Mouse (Mus musculus) stomach, embryonic 14.5 days (tissue): ENCODE measurements around the gene Pard3. TPM values are rescaled to one million over a fixed set of nuclear protein-coding genes. Genes with fewer than 3 reads are reported as not detected.

Experiments used
- ATAC-seq: fragments of 200-750 bp; cut with Nextera tagmentation; 2 replicates; pipeline ENCODE4 v1.8.0; 2017; ENCODE audit warnings: low read depth, moderate TSS enrichment; ENCODE audit not compliant: insufficient number of reproducible peaks, insufficient read depth, low FRiP score
- H3K27ac ChIP-seq: fragments of 300-500 bp; sonication (generic); 2 replicates; pipeline ENCODE4 v1.5.1; 2014; ENCODE audit warnings: mild to moderate bottlenecking, low read length, moderate library complexity, mixed read lengths
- H3K27me3 ChIP-seq: fragments of 300-500 bp; sonication (generic); 2 replicates; pipeline ENCODE4 v1.6.1; 2014; ENCODE audit warnings: low read length, control low read depth, mixed read lengths; ENCODE audit not compliant: control insufficient read depth, insufficient read depth
- H3K36me3 ChIP-seq: fragments of 300-500 bp; sonication (generic); 2 replicates; pipeline ENCODE4 v1.6.1; 2014; ENCODE audit warnings: mild to moderate bottlenecking, control low read depth, low read length, moderate library complexity, mixed read lengths; ENCODE audit not compliant: control insufficient read depth, insufficient read depth
- H3K4me1 ChIP-seq: fragments of 300-500 bp; sonication (generic); 2 replicates; pipeline ENCODE4 v1.6.1; 2014; ENCODE audit warnings: low read length, control low read depth, mixed read lengths; ENCODE audit not compliant: control insufficient read depth, insufficient read depth
- H3K4me2 ChIP-seq: fragments of 300-500 bp; sonication (generic); replicated peaks from 2 replicates; pipeline ENCODE4 v1.6.1; 2014; ENCODE audit warnings: low read depth, low read length, control low read depth
- H3K4me3 ChIP-seq: fragments of 300-500 bp; sonication (generic); 2 replicates; pipeline ENCODE4 v1.5.1; 2014; ENCODE audit warnings: low read depth, low read length, control low read depth
- H3K9ac ChIP-seq: fragments of 300-500 bp; sonication (generic); replicated peaks from 2 replicates; pipeline ENCODE4 v1.6.1; 2014; ENCODE audit warnings: low read depth, mild to moderate bottlenecking, control low read depth, low read length, moderate library complexity, mixed read lengths
- H3K9me3 ChIP-seq: fragments of 300-500 bp; sonication (generic); 2 replicates; pipeline ENCODE4 v1.6.1; 2016; ENCODE audit warnings: low read depth, low read length, control low read depth; ENCODE audit not compliant: control insufficient read depth
- WGBS: fragments of 180-500 bp; shearing (Covaris S2); extraction: QIAGEN DNeasy Blood & Tissue Kit; methylation state at CpG from one replicate; pipeline ENCODE4 v1.1.7; 2014; 5-methylcytosine and 5-hydroxymethylcytosine counted together
- polyA plus RNA-seq: library from polyadenylated mRNA; unstranded; fragments of >200 nt; fragmentation: Nextera tagmentation; extraction: Ambion mirVana; gene quantifications from 2 replicates; pipeline ENCODE4 v1.2.1, GENCODE M21; 2014

Gene Pard3
- polyA plus RNA-seq, 1 experiment from 2014 or later, result 37.9 TPM

GRCm38 (mm10) chr8:127424211-127424916 lies 360.7 kb downstream of the Pard3 start:
- no peak for ATAC-seq
- no peak overlapping the region for H3K9ac ChIP-seq
- 76% methylated on average over 13 of the region's 13 CpGs for WGBS

GRCm38 (mm10) chr8:127426857-127427256 lies 363.2 kb downstream of the Pard3 start:
- Histone ChIP-seq H3K4me3 (no peak overlapping the region), H3K27me3 (no peaks in the 10 kb centered on the region), H3K27ac (no peak overlapping the region), H3K9me3 (no peaks in the 10 kb centered on the region), H3K36me3 (peaks cover 3% of the 10 kb centered on the region; the same call in 1 of the 2 replicates), H3K4me2 (no peak overlapping the region), H3K9ac (no peak overlapping the region), H3K4me1 (no peaks in the 10 kb centered on the region)
- WGBS, result 79% methylated on average over 5 of the region's 5 CpGs
- no peak for ATAC-seq

More at GRCm38 (mm10) chr8:127424211-127424916, 360.7 kb downstream of the Pard3 start:
- Histone ChIP-seq H3K27ac (no peak overlapping the region), H3K9me3 (no peaks in the 10 kb centered on the region), H3K4me3 (no peak overlapping the region), H3K4me1 (no peaks in the 10 kb centered on the region), H3K4me2 (no peak overlapping the region), H3K36me3 (peaks cover 5% of the 10 kb centered on the region; the same call in 1 of the 2 replicates), H3K27me3 (no peaks in the 10 kb centered on the region)

GRCm38 (mm10) chr8:127428004-127428403 lies 364.3 kb downstream of the Pard3 start:
- Histone ChIP-seq H3K27ac (no peak overlapping the region), H3K27me3 (no peaks in the 10 kb centered on the region), H3K4me1 (no peaks in the 10 kb centered on the region), H3K4me3 (no peak overlapping the region), H3K36me3 (peaks cover 3% of the 10 kb centered on the region; the same call in 1 of the 2 replicates), H3K4me2 (no peak overlapping the region), H3K9ac (no peak overlapping the region), H3K9me3 (no peaks in the 10 kb centered on the region)
- 90% methylated on average over 7 of the region's 7 CpGs for WGBS
- no peak for ATAC-seq

GRCm38 (mm10) chr8:127431236-127431635 lies 367.5 kb downstream of the Pard3 start:
- WGBS, result 64% methylated on average over 2 of the region's 2 CpGs
- Histone ChIP-seq H3K27ac (no peak overlapping the region), H3K4me3 (no peak overlapping the region), H3K4me2 (no peak overlapping the region), H3K4me1 (no peaks in the 10 kb centered on the region), H3K9ac (no peak overlapping the region), H3K36me3 (peaks cover 5% of the 10 kb centered on the region; the same call in 1 of the 2 replicates), H3K9me3 (no peaks in the 10 kb centered on the region), H3K27me3 (no peaks in the 10 kb centered on the region)
- ATAC-seq, result no peak

- ATAC-seq, result no peak
Measured at GRCm38 (mm10) chr8:127435975-127436374, 372.3 kb downstream of the Pard3 start.

GRCm38 (mm10) chr8:127437613-127438235 lies 374.0 kb downstream of the Pard3 start:
- Histone ChIP-seq H3K36me3 (peaks cover 2% of the 10 kb centered on the region; the same call in 1 of the 2 replicates), H3K4me1 (peaks cover 5% of the 10 kb centered on the region; the same call in 1 of the 2 replicates), H3K27ac (no peak overlapping the region), H3K27me3 (no peaks in the 10 kb centered on the region), H3K4me3 (no peak overlapping the region), H3K4me2 (no peak overlapping the region), H3K9me3 (no peaks in the 10 kb centered on the region), H3K9ac (no peak overlapping the region)
- no peak for ATAC-seq
- 78% methylated on average over 5 of the region's 5 CpGs for WGBS

More at GRCm38 (mm10) chr8:127435975-127436374, 372.3 kb downstream of the Pard3 start:
- H3K4me2 ChIP-seq, result no peak overlapping the region
- 92% methylated on average over 6 of the region's 6 CpGs for WGBS
- no peaks in the 10 kb centered on the region for H3K27me3 ChIP-seq
- H3K36me3 ChIP-seq, result peaks cover 2% of the 10 kb centered on the region; the same call in 1 of the 2 replicates
- no peak overlapping the region for H3K9ac ChIP-seq
- no peak overlapping the region for H3K27ac ChIP-seq
- H3K4me3 ChIP-seq, result no peak overlapping the region
- H3K4me1 ChIP-seq, result peaks cover 5% of the 10 kb centered on the region; the same call in 1 of the 2 replicates
- H3K9me3 ChIP-seq, result no peaks in the 10 kb centered on the region

GRCm38 (mm10) chr8:127438625-127439391 lies 375.1 kb downstream of the Pard3 start:
- Histone ChIP-seq H3K27me3 (no peaks in the 10 kb centered on the region), H3K27ac (no peak overlapping the region), H3K9ac (no peak overlapping the region), H3K4me2 (no peak overlapping the region), H3K4me1 (peaks cover 5% of the 10 kb centered on the region; the same call in 1 of the 2 replicates), H3K36me3 (peaks cover 5% of the 10 kb centered on the region; the same call in 1 of the 2 replicates), H3K9me3 (no peaks in the 10 kb centered on the region), H3K4me3 (no peak overlapping the region)
- WGBS, result 60% methylated on average over 8 of the region's 8 CpGs
- no peak for ATAC-seq
